Mouse (Mus musculus) hindbrain, embryonic 11.5 days (tissue): ENCODE data around the gene Lztr1. TPM values are rescaled to one million over a fixed set of nuclear protein-coding genes. Genes with fewer than 3 reads are reported as not detected.
A peak's percentile ranks its signal among the peaks of the same experiment; 100 is the strongest.

Experiments
- ATAC-seq: fragments of 200-750 bp; cut with Nextera tagmentation; 2 replicates; pipeline ENCODE4 v1.8.0; 2017; ENCODE audit warnings: mild to moderate bottlenecking, moderate TSS enrichment, moderate library complexity; ENCODE audit not compliant: low FRiP score
- DNase-seq: peaks from one replicate; pipeline ENCODE4 v3.0.0-alpha.2; 2015; ENCODE audit warnings: low spot score
- H3K27ac ChIP-seq: fragments of 300-500 bp; sonication (generic); 2 replicates; pipeline ENCODE4 v1.5.1; 2014; ENCODE audit warnings: mild to moderate bottlenecking, low read depth, low read length
- H3K27me3 ChIP-seq: fragments of 300-500 bp; sonication (generic); 2 replicates; pipeline ENCODE4 v1.6.1; 2014; ENCODE audit warnings: mild to moderate bottlenecking, low read length, moderate library complexity, mixed read lengths; ENCODE audit not compliant: control insufficient read depth, insufficient read depth
- H3K36me3 ChIP-seq: fragments of 300-500 bp; sonication (generic); 2 replicates; pipeline ENCODE4 v1.6.1; 2014; ENCODE audit warnings: mild to moderate bottlenecking, low read length, moderate library complexity, mixed read lengths; ENCODE audit not compliant: control insufficient read depth, insufficient read depth
- H3K4me1 ChIP-seq: fragments of 300-500 bp; sonication (generic); replicated peaks from 2 replicates; pipeline ENCODE4 v1.6.1; 2014; ENCODE audit warnings: low read length, mixed read lengths; ENCODE audit not compliant: control insufficient read depth, insufficient read depth
- H3K4me2 ChIP-seq: fragments of 300-500 bp; sonication (generic); replicated peaks from 2 replicates; pipeline ENCODE4 v1.6.1; 2014; ENCODE audit warnings: mild to moderate bottlenecking, low read depth, low read length
- H3K4me3 ChIP-seq: fragments of 300-500 bp; sonication (generic); 2 replicates; pipeline ENCODE4 v1.5.1; 2014; ENCODE audit warnings: low read depth, low read length
- H3K9ac ChIP-seq: fragments of 300-500 bp; sonication (generic); 2 replicates; pipeline ENCODE4 v1.6.1; 2014; ENCODE audit warnings: low read depth, low read length
- H3K9me3 ChIP-seq: fragments of 300-500 bp; sonication (generic); 2 replicates; pipeline ENCODE4 v1.6.1; 2016; ENCODE audit warnings: low read length; ENCODE audit not compliant: control insufficient read depth
- WGBS: fragments of 180-500 bp; shearing (Covaris S2); extraction: QIAGEN DNeasy Blood & Tissue Kit; methylation state at CpG from one replicate; pipeline ENCODE4 v1.1.7; 2014; 5-methylcytosine and 5-hydroxymethylcytosine counted together
- polyA plus RNA-seq: library from polyadenylated mRNA; unstranded; fragments of >200 nt; fragmentation: Nextera tagmentation; extraction: Ambion mirVana; gene quantifications from 2 replicates; pipeline ENCODE4 v1.2.1, GENCODE M21; 2014

Gene Lztr1
- polyA plus RNA-seq: 85.3 and 85.8 TPM in 2 replicates

DNA sequence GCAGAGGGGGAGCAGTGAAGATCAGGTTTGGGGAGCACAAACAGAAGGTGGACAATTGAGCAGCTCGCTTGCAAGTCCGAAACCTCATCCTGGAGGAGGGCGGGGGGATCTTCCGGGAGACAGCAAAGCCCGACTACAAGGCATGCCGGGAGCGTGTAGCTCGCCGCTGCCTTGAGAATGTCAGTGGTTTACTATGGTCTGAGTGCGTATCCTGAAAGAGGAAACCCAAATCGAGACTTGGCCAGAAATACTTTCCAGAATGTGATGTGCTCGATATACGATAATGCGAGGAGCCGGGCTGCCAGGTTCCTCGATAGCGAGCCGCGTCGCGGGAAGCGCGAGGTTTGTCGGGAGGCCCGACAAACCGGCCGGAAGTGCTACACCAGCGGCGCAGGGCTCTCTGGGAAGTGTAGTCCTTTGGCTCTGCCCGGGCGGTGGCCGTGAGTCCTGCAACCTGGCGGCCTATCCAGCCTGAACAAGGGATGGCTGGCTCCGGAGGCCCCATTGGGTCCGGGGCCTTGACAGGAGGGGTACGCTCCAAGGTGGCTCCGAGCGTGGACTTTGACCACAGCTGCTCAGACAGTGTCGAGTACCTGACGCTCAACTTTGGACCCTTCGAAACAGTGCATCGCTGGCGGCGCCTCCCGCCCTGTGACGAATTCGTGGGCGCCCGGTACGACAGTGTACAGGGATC is at the start of gene Lztr1:
TSS of gene Lztr1 (plus strand) at position 143 of the 694 bp plus-strand sequence.
- H3K4me2 ChIP-seq: peak within 1 kb of the TSS; percentile 67
- peak within 1 kb of the TSS; percentile 78 for H3K4me3 ChIP-seq
- H3K36me3 ChIP-seq: no peaks in the 10 kb centered on the region
- H3K9me3 ChIP-seq: no peaks in the 10 kb centered on the region
- peak within 1 kb of the TSS; percentile 67 for H3K27ac ChIP-seq
- peak within 1 kb of the TSS; percentile 89 for H3K9ac ChIP-seq
- peak; percentile 94 for DNase-seq
- H3K27me3 ChIP-seq: no peaks in the 10 kb centered on the region
- H3K4me1 ChIP-seq: no peaks in the 10 kb centered on the region
- ATAC-seq: peak; percentile 97
- WGBS: 1% methylated on average over 50 of the region's 50 CpGs

DNA sequence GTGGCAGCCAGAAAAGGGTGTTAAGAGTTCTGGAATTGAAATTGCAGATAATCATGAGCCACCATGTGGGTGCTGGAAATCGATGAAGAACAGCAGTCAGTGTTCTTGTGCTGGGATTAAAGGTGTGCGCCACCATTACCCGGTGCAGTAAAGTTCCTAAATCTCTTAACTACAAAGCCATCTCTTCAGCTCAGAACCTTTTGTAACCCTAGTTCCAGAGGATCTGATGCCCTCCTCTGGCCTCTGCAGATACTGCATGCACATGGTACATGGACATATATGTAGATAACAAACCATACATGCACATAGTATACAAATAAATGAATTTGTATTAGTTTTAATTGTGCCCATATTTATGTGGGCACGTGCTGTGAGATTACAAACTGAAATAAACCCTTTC is 48.2 kb upstream of the Lztr1 start:
- Histone ChIP-seq H3K36me3 (peaks cover 6% of the 10 kb centered on the region; the same call in 1 of the 2 replicates), H3K27me3 (no peaks in the 10 kb centered on the region), H3K27ac (no peak overlapping the region), H3K4me1 (no peaks in the 10 kb centered on the region; the same call in 1 of the 2 replicates), H3K9ac (no peak overlapping the region), H3K9me3 (no peaks in the 10 kb centered on the region), H3K4me2 (no peak overlapping the region), H3K4me3 (no peak overlapping the region)
- no peak for DNase-seq
- 97% methylated on average over 4 of the region's 4 CpGs for WGBS
- no peak for ATAC-seq

GRCm38 (mm10) chr16:17461596-17461995 is 46.9 kb upstream of the Lztr1 start:
- ATAC-seq (no peak), DNase-seq (no peak)
- H3K4me1 ChIP-seq: no peaks in the 10 kb centered on the region; the same call in 1 of the 2 replicates
- no peak overlapping the region for H3K4me2 ChIP-seq
- H3K9me3 ChIP-seq: no peaks in the 10 kb centered on the region
- H3K4me3 ChIP-seq: no peak overlapping the region
- H3K9ac ChIP-seq: no peak overlapping the region
- peaks cover under 1% of the 10 kb centered on the region; the same call in 1 of the 2 replicates for H3K36me3 ChIP-seq
- no peaks in the 10 kb centered on the region for H3K27me3 ChIP-seq
- H3K27ac ChIP-seq: no peak overlapping the region
- 94% methylated on average over 1 of the region's 1 CpGs for WGBS

GRCm38 (mm10) chr16:17463184-17463583 is 45.3 kb upstream of the Lztr1 start:
- H3K4me2 ChIP-seq: no peak overlapping the region
- H3K9me3 ChIP-seq: no peaks in the 10 kb centered on the region
- ATAC-seq (no peak), DNase-seq (no peak)
- no peak overlapping the region for H3K4me3 ChIP-seq
- H3K27ac ChIP-seq: no peak overlapping the region
- H3K4me1 ChIP-seq: no peaks in the 10 kb centered on the region
- 89% methylated on average over 2 of the region's 2 CpGs for WGBS
- H3K9ac ChIP-seq: no peak overlapping the region
- H3K36me3 ChIP-seq: no peaks in the 10 kb centered on the region
- H3K27me3 ChIP-seq: no peaks in the 10 kb centered on the region

DNA sequence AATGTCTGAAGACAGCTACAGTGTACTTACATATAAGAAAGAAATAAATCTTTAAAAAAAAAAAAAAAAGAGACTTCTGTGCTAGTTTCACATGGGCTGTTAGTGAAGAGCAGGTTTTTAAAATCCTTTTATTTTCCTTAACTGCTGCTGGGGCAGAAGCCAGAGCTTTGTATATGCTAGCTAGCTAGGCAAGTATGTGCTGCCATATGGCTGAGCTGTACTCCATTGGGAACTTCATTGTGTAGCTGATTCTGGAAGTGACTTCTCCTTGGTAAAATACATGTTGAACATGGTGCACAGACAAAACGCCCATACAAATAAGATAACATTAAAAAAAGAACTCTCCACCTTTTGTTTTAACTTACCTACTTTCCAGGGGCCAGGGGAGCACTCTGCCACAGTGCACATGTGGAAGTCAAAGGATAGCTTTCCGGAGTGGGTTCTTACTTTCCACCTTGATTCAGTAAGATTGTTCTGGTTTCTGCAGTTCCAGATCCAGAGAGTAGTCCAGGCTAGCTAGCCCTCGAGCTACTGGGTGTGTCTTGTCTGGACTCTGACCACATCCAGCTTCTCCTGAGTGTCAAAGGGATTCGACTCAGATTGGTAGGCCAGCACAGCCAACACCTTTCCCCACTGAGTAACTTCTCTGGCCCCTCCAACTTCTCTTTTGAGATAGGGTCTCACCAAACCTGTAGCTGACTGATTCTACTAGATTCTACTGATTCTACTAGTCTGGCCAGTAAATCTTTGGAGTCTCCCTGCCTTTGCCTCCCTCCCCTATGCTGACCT is 41.4 kb upstream of the Lztr1 start:
- Histone ChIP-seq H3K4me3 (no peak overlapping the region), H3K9me3 (no peaks in the 10 kb centered on the region), H3K9ac (no peak overlapping the region), H3K27ac (no peak overlapping the region), H3K27me3 (no peaks in the 10 kb centered on the region), H3K4me1 (no peaks in the 10 kb centered on the region), H3K36me3 (no peaks in the 10 kb centered on the region; the same call in 1 of the 2 replicates), H3K4me2 (no peak overlapping the region)
- 91% methylated on average over 4 of the region's 4 CpGs for WGBS
- DNase-seq (no peak), ATAC-seq (no peak)

DNA sequence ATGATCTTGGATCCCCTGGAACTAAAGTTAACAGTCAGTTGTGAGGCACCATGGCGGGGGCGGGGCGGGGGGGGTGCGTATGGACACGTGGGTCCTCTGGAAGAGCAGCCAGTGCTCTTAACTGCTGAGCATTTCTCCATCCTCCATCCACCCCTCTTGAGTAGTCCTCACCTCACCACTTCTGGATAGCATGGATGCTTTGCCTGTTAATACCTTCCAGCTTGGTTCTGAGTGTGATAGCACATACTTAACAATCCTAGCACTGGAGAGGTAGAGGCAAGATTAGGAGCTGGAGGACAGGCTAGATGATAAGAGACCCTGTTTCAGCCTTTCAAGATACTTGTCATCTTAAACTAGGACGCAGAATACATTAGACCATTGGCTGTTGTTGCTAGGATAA is 36.0 kb upstream of the Lztr1 start:
- no peaks in the 10 kb centered on the region; the same call in 1 of the 2 replicates for H3K36me3 ChIP-seq
- whole genome bisulfite sequencing: 83% methylated on average over 6 of the region's 6 CpGs
- DNase-seq (no peak), ATAC-seq (no peak)
- H3K4me2 ChIP-seq: no peak overlapping the region
- no peaks in the 10 kb centered on the region for H3K27me3 ChIP-seq
- no peaks in the 10 kb centered on the region for H3K4me1 ChIP-seq
- H3K9ac ChIP-seq: no peak overlapping the region
- H3K27ac ChIP-seq: no peak overlapping the region
- no peaks in the 10 kb centered on the region for H3K9me3 ChIP-seq
- H3K4me3 ChIP-seq: no peak overlapping the region

DNA sequence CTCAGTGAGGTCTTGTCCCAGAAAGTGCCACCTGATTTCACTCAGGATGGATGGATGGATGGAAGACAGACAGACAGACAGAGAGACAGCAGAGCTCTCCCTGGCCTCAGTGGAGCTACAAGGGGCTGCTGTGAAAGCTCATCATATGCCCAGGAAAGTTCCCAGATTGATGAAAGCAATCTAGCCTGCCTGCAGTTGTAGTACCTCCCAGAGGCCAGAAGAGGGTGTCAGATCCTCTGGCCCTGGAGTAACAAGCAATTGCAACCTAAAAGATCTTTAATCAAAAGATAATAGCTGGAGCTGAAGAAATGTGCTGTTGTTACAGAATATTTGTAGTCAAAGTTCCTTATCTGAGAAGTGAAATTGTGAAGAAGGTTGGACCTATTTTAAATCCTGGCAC is 34.4 kb upstream of the Lztr1 start:
- H3K27ac ChIP-seq: no peak overlapping the region
- DNase-seq (peak; percentile 42), ATAC-seq (no peak)
- no peaks in the 10 kb centered on the region for H3K27me3 ChIP-seq
- H3K4me1 ChIP-seq: no peaks in the 10 kb centered on the region
- H3K36me3 ChIP-seq: no peaks in the 10 kb centered on the region; the same call in 1 of the 2 replicates
- no peak overlapping the region for H3K9ac ChIP-seq
- no peak overlapping the region for H3K4me2 ChIP-seq
- no peaks in the 10 kb centered on the region for H3K9me3 ChIP-seq
- H3K4me3 ChIP-seq: no peak overlapping the region

GRCm38 (mm10) chr16:17474761-17475160 is 33.7 kb upstream of the Lztr1 start:
- H3K27me3 ChIP-seq: no peaks in the 10 kb centered on the region
- 84% methylated on average over 2 of the region's 2 CpGs for WGBS
- no peak overlapping the region for H3K4me3 ChIP-seq
- H3K4me2 ChIP-seq: no peak overlapping the region
- DNase-seq (no peak), ATAC-seq (no peak)
- H3K9ac ChIP-seq: no peak overlapping the region
- H3K9me3 ChIP-seq: no peaks in the 10 kb centered on the region
- no peaks in the 10 kb centered on the region for H3K36me3 ChIP-seq
- no peaks in the 10 kb centered on the region for H3K4me1 ChIP-seq
- H3K27ac ChIP-seq: no peak overlapping the region
